Mouse (Mus musculus): ENCODE data around the gene Gm7029. TPM values are rescaled to one million over a fixed set of nuclear protein-coding genes. Genes with fewer than 3 reads are reported as not detected.

Gm7029 gene
- polyA plus RNA-seq, 1 experiment from 2014 or later = not detected

GRCm38 (mm10) chr17:33920282-33921097 is 46.9 kb downstream of the Gm7029 start:
- H3K4me1 ChIP-seq (replicated peaks; ENCODE audit: control insufficient read depth, insufficient read depth, low read length) = no peaks in the 10 kb centered on the region; the same call in 1 of the 2 replicates
- WGBS = under 1% methylated on average over 36 of the region's 36 CpGs
- TF ChIP-seq CTCF (IDR thresholded peaks at IDR 0.05; ENCODE audit: low read depth) = peak; percentile 92

GRCm38 (mm10) chr17:33921361-33921760 is 47.7 kb downstream of the Gm7029 start:
- Histone ChIP-seq H3K4me3 (ENCODE audit: low read depth, low read length) (no peak overlapping the region), H3K36me3 (ENCODE audit: control insufficient read depth, insufficient read depth) (peaks cover 32% of the 10 kb centered on the region), H3K4me1 (replicated peaks; ENCODE audit: control insufficient read depth, insufficient read depth, low read length) (no peaks in the 10 kb centered on the region; the same call in 1 of the 2 replicates), H3K27ac (ENCODE audit: low read depth, low read length) (no peak overlapping the region), H3K27me3 (replicated peaks; ENCODE audit: control insufficient read depth, insufficient read depth, low read length) (no peaks in the 10 kb centered on the region), H3K4me2 (replicated peaks; ENCODE audit: low read depth) (no peak overlapping the region), H3K9me3 (ENCODE audit: control insufficient read depth) (no peaks in the 10 kb centered on the region), H3K9ac (ENCODE audit: low read depth, low read length) (no peak overlapping the region)
- WGBS = 87% methylated on average over 7 of the region's 7 CpGs
- no peak for TF ChIP-seq CTCF (IDR thresholded peaks at IDR 0.05; ENCODE audit: low read depth)
- ATAC-seq = no peak

More at GRCm38 (mm10) chr17:33920282-33921097, 46.9 kb downstream of the Gm7029 start:
- Histone ChIP-seq H3K9ac (ENCODE audit: low read depth, low read length) (peak overlapping the region; percentile 70), H3K4me3 (ENCODE audit: low read depth, low read length) (peak overlapping the region; percentile 85), H3K36me3 (ENCODE audit: control insufficient read depth, insufficient read depth) (peaks cover 23% of the 10 kb centered on the region), H3K9me3 (ENCODE audit: control insufficient read depth) (no peaks in the 10 kb centered on the region), H3K27ac (ENCODE audit: low read depth, low read length) (peak overlapping the region; percentile 88), H3K4me2 (replicated peaks; ENCODE audit: low read depth) (peak overlapping the region; percentile 96), H3K27me3 (replicated peaks; ENCODE audit: control insufficient read depth, insufficient read depth, low read length) (no peaks in the 10 kb centered on the region)
- ATAC-seq = peak; percentile 6; the same call in 1 of the 2 replicates

Small RNAs within 50 kb of the gene (microRNA-seq; reads per million reads assigned to microRNA genes)
- gene Gm27740 = not detected

Other genes with a start within 250 kb of the Gm7029 start
- 19.0 and 19.4 TPM in 2 replicates for gene Zfp414, start 244.7 kb upstream of the Gm7029 start, polyA plus RNA-seq (2015; fragmentation: Nextera tagmentation; extraction: Ambion mirVana)
- gene Pram1, start 235.8 kb upstream of the Gm7029 start, polyA plus RNA-seq (2015; fragmentation: Nextera tagmentation; extraction: Ambion mirVana) = 0.25 and 0.39 TPM in 2 replicates
- gene Hnrnpm, start 187.0 kb upstream of the Gm7029 start, polyA plus RNA-seq (2015; fragmentation: Nextera tagmentation; extraction: Ambion mirVana) = 145 and 152 TPM in 2 replicates
- 51.2 and 56.0 TPM in 2 replicates for gene March2, start 155.2 kb upstream of the Gm7029 start, polyA plus RNA-seq (2015; fragmentation: Nextera tagmentation; extraction: Ambion mirVana)
- gene Rab11b, start 113.3 kb upstream of the Gm7029 start, polyA plus RNA-seq (2015; fragmentation: Nextera tagmentation; extraction: Ambion mirVana) = 157 and 160 TPM in 2 replicates
- 26.7 and 33.5 TPM in 2 replicates for gene Angptl4, start 92.0 kb upstream of the Gm7029 start, polyA plus RNA-seq (2015; fragmentation: Nextera tagmentation; extraction: Ambion mirVana)
- 14.8 and 14.9 TPM in 2 replicates for gene Kank3, start 63.3 kb upstream of the Gm7029 start, polyA plus RNA-seq (2015; fragmentation: Nextera tagmentation; extraction: Ambion mirVana)
- gene Rps28, start 49.3 kb upstream of the Gm7029 start, polyA plus RNA-seq (2015; fragmentation: Nextera tagmentation; extraction: Ambion mirVana) = 831 and 858 TPM in 2 replicates
- gene Ndufa7, start 49.3 kb upstream of the Gm7029 start, polyA plus RNA-seq (2015; fragmentation: Nextera tagmentation; extraction: Ambion mirVana) = 503 and 513 TPM in 2 replicates
- gene Cd320, start 30.7 kb upstream of the Gm7029 start, polyA plus RNA-seq (2015; fragmentation: Nextera tagmentation; extraction: Ambion mirVana) = 16.8 and 17.6 TPM in 2 replicates
- 1.7 and 1.9 TPM in 2 replicates for gene Kifc1, start 16.8 kb downstream of the Gm7029 start, polyA plus RNA-seq (2015; fragmentation: Nextera tagmentation; extraction: Ambion mirVana)
- 0.25 and 0.31 TPM in 2 replicates for gene Platr17, start 31.3 kb downstream of the Gm7029 start, polyA plus RNA-seq (2015; fragmentation: Nextera tagmentation; extraction: Ambion mirVana)
- gene Daxx, start 35.6 kb downstream of the Gm7029 start, polyA plus RNA-seq (2015; fragmentation: Nextera tagmentation; extraction: Ambion mirVana) = 20.6 and 22.6 TPM in 2 replicates
- 102 and 110 TPM in 2 replicates for gene Tapbp, start 42.1 kb downstream of the Gm7029 start, polyA plus RNA-seq (2015; fragmentation: Nextera tagmentation; extraction: Ambion mirVana)
- 11.1 and 12.9 TPM in 2 replicates for gene Zbtb22, start 42.1 kb downstream of the Gm7029 start, polyA plus RNA-seq (2015; fragmentation: Nextera tagmentation; extraction: Ambion mirVana)
- gene Rgl2, start 55.7 kb downstream of the Gm7029 start, polyA plus RNA-seq (2015; fragmentation: Nextera tagmentation; extraction: Ambion mirVana) = 10.8 and 11.6 TPM in 2 replicates
- 111 and 116 TPM in 2 replicates for gene Pfdn6, start 66.5 kb downstream of the Gm7029 start, polyA plus RNA-seq (2015; fragmentation: Nextera tagmentation; extraction: Ambion mirVana)
- gene Wdr46, start 66.8 kb downstream of the Gm7029 start, polyA plus RNA-seq (2015; fragmentation: Nextera tagmentation; extraction: Ambion mirVana) = 10.6 and 11.2 TPM in 2 replicates
- gene B3galt4, start 77.7 kb downstream of the Gm7029 start, polyA plus RNA-seq (2015; fragmentation: Nextera tagmentation; extraction: Ambion mirVana) = 14.0 and 15.0 TPM in 2 replicates
- gene Vps52, start 82.0 kb downstream of the Gm7029 start, polyA plus RNA-seq (2015; fragmentation: Nextera tagmentation; extraction: Ambion mirVana) = 23.5 and 25.5 TPM in 2 replicates
- 1,060 and 1,067 TPM in 2 replicates for gene Rps18, start 82.2 kb downstream of the Gm7029 start, polyA plus RNA-seq (2015; fragmentation: Nextera tagmentation; extraction: Ambion mirVana)
- gene H2-K1, start 126.5 kb downstream of the Gm7029 start, polyA plus RNA-seq (2015; fragmentation: Nextera tagmentation; extraction: Ambion mirVana) = 896 and 933 TPM in 2 replicates
- gene Ring1, start 150.8 kb downstream of the Gm7029 start, polyA plus RNA-seq (2015; fragmentation: Nextera tagmentation; extraction: Ambion mirVana) = 9.1 and 10.1 TPM in 2 replicates
- 59.8 and 67.1 TPM in 2 replicates for gene H2-Ke6, start 154.2 kb downstream of the Gm7029 start, polyA plus RNA-seq (2015; fragmentation: Nextera tagmentation; extraction: Ambion mirVana)
- 99.1 and 99.5 TPM in 2 replicates for gene Slc39a7, start 157.8 kb downstream of the Gm7029 start, polyA plus RNA-seq (2015; fragmentation: Nextera tagmentation; extraction: Ambion mirVana)
- 19.5 and 22.1 TPM in 2 replicates for gene Rxrb, start 158.0 kb downstream of the Gm7029 start, polyA plus RNA-seq (2015; fragmentation: Nextera tagmentation; extraction: Ambion mirVana)
- gene Col11a2, start 165.6 kb downstream of the Gm7029 start, polyA plus RNA-seq (2015; fragmentation: Nextera tagmentation; extraction: Ambion mirVana) = 0.13 and 0.21 TPM in 2 replicates
- 0.25 and 0.90 TPM in 2 replicates for gene H2-Oa, start 218.5 kb downstream of the Gm7029 start, polyA plus RNA-seq (2015; fragmentation: Nextera tagmentation; extraction: Ambion mirVana)
- 15.2 and 16.7 TPM in 2 replicates for gene H2-DMa, start 245.7 kb downstream of the Gm7029 start, polyA plus RNA-seq (2015; fragmentation: Nextera tagmentation; extraction: Ambion mirVana)
- gene Brd2, start 248.8 kb downstream of the Gm7029 start, polyA plus RNA-seq (2015; fragmentation: Nextera tagmentation; extraction: Ambion mirVana) = 51.8 and 60.0 TPM in 2 replicates